Mouse (Mus musculus): Measurements from ENCODE around the gene AI481877. TPM values are rescaled to one million over a fixed set of nuclear protein-coding genes. Genes with fewer than 3 reads are reported as not detected.

Gene AI481877
- polyA plus RNA-seq, 1 experiment: not detected

Other genes starting within 250 kb of the AI481877 start
- gene Ecpas, start 226.2 kb downstream of the AI481877 start, polyA plus RNA-seq (2012; ENCODE audit: insufficient read depth, insufficient read length, missing spikeins): 34.3 and 36.3 TPM in 2 replicates
- not detected in 2 replicates for gene Zkscan16, start 195.4 kb downstream of the AI481877 start, polyA plus RNA-seq (2012; ENCODE audit: insufficient read depth, insufficient read length, missing spikeins)
- gene Ptgr1, start 151.9 kb downstream of the AI481877 start, polyA plus RNA-seq (2012; ENCODE audit: insufficient read depth, insufficient read length, missing spikeins): 3.4 and 5.9 TPM in 2 replicates
- gene Dnajc25, start 143.9 kb downstream of the AI481877 start, polyA plus RNA-seq (2012; ENCODE audit: insufficient read depth, insufficient read length, missing spikeins): 16.4 and 17.4 TPM in 2 replicates
- not detected in 2 replicates for gene Gm20503, start 135.8 kb downstream of the AI481877 start, polyA plus RNA-seq (2012; ENCODE audit: insufficient read depth, insufficient read length, missing spikeins)
- gene Gng10, start 103.9 kb downstream of the AI481877 start, polyA plus RNA-seq (2012; ENCODE audit: insufficient read depth, insufficient read length, missing spikeins): 34.8 and 39.2 TPM in 2 replicates
- 5.9 and 7.0 TPM in 2 replicates for gene Ugcg, start 50.3 kb upstream of the AI481877 start, polyA plus RNA-seq (2012; ENCODE audit: insufficient read depth, insufficient read length, missing spikeins)